Mouse (Mus musculus) left cerebral cortex, adult 11 months (tissue): ENCODE data around the gene Ugt3a1.
"Not testable (repeated sequence)": the region's sequence is repeated elsewhere in the genome, so short reads cannot be mapped to it uniquely, and the experiment has no call there.

Experiments
- DNase-seq: peaks from one replicate; pipeline ENCODE4 v3.0.0; 2022; ENCODE audit warnings: low spot score

Ugt3a1 gene

DNA sequence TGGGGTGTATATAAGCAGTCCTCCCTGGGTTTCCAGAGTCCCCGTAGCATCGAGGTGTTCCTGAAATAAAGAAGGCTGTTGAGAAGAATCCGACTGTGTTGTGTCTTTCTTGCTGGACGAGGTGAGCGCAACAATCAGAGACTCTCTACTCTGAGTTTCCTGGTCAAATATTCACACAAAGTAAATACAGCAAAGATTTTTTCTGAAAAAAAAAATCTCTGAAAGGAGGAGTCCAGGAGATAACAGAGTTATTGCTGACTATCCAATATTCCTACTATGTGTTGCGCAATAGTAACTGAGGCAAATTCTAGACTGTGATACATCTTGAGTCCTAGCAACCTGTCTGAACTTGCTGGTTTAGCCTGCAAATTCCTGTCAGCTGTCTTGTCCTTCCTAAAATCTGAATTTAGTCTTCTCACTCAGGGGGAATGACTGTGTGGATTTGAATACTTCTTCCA is at the start of gene Ugt3a1:
TSS of gene Ugt3a1 (plus strand) at position 51 of the 458 bp plus-strand sequence.
- no peak for DNase-seq

DNA sequence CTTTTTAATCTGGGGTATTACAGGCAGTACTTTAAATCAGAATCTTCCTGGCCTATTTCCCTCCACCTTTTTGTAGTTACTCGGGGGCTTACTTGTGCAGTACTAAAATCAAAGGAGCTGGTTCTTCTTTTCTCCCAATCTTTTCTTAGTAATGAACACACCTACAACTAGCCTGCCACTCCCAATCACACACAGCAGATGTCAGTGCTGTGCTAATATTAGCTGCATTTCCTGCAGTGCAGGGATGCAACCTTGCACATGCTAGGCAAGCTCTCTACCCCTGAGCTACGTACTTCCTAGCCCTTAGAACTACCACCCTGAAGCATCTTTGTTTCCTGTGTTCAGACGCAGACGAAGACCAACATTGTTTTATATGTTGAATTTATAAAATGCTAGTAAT is 45.8 kb upstream of the Ugt3a1 start:
- not testable (repeated sequence) for DNase-seq

DNA sequence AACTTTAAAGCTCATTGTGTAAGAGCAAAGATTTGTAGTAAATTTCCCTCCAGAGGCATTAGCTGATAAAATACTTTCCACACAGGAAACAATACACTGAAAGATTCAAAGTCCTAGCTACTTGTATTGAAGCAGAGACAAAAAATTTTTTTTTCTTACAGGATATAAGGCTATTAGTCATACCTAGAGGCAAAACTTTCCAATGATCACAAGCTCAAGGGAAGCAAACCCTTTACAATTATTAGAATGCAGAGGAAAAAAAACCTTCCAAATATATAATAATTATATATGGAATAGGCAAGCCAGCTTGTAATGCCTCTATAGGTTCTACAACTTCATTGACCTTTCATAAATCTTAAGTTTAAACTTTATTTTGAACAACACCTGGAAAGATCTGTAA is 30.3 kb upstream of the Ugt3a1 start:
- no peak for DNase-seq

DNA sequence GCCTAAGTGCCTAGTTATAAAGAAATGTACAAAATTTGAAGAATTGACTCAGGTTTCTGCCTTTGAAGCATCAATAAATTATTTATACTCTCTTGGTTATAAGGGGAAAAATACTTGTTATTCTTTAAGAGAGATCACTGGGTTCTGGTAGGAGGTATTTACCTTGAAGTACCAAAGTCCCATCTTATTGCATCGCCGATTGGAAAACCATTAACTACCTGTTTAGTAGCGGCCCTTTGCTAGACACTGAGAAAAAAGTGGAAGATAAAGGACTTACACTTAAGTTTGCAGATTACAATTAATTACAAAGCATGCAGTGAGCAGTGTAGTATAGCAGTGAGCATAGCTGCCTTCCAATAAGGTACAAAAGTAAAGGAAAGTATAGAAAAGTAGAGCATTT is 23.8 kb upstream of the Ugt3a1 start:
- no peak for DNase-seq

DNA sequence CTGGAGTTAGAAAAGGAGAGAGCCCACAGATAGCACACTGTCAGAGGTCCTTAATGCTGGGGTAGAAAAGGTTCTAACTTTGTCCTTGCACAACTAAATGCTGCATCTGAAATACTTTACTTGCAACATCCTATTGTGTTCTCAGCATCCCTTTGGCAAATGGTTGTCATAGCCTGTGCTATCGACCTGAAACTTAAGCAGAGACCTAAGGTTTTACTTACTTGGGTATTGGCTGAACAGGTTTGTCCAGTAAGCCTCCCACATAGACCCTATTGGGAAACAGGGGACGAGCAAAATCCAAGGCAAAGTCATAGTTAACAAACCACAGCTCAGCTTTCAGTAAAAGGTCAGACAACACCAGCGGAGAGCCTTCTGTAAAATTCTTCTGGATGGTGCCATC is 16.1 kb upstream of the Ugt3a1 start:
- DNase-seq, result no peak

DNA sequence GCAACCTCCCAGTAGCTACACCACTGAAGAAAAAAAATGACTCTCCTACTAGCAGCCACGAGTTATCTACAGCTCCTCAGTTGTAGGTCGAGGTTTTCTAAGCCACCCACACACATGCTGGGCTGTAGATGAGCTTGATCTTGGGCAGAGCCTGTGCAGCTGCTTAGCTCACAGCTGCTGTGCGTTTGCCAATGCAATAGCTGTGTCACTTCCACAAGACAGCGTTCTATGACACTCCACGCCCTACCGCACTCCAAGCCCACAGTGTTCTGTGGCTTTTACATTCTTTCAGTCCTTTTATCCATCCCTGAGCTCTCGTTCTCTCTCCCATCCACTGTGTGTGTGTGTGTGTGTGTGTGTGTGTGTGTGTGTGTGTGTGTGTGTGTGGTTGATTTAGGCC is 4.8 kb upstream of the Ugt3a1 start:
- no peak for DNase-seq

DNA sequence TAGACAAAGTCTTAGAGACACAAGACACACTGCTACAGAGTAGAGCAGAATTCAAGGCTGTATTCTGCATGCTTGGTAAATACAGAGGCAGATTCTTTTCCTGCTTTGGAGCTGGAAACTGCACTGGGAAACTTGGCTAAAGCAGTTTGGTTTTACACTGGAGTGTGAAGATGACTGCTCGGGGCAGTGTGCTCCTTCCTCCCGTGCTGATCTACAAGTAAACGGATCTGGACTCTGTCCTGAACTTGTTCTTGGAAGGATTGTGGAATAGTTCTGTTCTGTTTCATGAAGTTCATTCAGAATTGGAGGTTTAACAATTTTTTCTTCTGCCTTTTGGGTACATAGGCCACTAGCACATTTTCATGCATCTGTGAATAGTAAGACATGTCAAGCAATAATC is 2.3 kb downstream of the Ugt3a1 start:
- DNase-seq, result no peak

DNA sequence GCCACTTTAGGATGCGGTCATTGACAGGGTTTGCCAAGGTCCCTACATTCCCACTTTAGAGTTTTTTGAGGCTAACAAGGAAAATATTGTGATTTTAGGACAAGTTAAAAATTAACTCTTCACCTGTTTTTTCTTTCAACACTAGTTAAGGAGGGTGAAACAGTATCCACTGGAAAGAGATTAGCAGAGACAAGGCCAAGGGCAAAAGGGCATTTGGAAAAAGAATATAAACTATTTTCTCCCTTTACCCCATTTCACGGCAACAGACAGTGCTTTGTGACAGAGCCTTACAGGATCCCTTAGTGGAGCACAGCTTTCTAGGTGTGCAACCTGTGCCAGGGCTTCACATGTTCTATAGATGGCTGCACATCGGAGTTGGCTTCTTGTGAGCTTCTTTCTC is 2.9 kb downstream of the Ugt3a1 start:
- no peak for DNase-seq

DNA sequence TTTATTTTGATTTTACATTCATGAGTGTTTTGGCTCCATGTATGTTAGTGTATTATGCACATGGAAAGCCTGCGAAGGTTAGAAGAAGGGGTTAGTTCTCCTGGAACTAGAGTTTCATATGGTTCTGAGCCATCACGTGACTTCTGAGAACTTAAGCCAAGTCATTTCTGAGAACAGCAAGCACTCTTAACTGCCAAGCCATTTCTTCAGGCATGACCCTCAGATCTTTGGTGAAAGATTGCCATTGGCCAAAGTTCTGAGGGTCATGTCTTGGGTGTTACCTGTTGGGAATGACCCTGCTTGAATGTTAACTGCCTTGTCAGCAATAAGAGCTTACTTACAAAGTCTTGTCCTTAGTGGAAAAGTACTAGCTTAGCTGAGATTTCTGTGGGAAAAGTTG is 6.5 kb downstream of the Ugt3a1 start:
- no peak for DNase-seq

DNA sequence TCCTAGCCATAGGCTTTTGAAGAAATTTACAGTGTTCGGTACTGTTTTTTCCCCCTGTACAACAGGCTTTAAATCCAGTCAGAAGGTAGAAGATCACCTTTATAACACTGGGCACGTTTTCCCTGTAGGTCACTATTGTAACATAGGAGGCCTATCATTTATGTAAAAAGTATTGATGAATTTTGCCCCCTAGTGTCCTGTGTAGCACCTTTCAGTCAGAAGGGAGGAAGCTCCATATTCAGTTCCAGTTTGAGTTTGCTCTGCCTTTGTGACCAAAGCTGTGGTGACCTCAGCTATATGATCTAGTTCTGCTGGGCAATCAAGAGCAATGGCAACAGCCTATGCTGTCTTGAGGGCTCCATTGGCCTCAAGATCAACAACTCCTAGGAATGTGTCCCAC is 13.0 kb downstream of the Ugt3a1 start:
- no peak for DNase-seq

DNA sequence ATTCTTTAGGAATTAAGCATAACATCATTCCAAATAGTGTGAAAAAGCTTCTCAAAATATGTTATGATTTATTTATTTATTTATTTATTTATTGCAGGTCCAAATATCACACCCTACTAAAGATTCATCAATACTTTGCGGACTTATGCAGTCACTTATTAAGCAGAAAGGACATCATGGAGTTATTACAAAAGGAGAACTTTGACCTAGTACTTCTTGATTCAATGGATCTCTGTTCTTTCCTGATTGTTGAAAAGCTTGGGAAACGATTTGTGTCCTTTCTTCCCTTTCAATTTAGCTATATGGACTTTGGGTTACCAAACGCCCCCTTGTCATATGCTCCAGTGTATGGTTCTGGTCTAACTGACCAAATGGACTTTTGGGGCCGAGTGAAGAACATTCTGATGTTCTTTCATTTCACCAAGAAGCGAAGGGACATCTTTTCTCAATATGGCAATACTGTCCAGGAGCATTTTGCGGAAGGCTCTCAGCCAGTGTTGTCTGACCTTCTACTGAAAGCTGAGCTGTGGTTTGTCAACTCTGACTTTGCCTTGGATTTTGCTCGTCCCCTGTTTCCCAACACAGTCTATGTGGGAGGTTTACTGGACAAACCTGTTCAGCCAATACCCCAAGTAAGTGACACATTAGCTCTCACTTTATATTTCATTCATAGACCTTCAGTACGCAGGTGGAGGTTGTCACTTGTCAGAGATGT is 29.4 kb downstream of the Ugt3a1 start:
- no peak for DNase-seq

DNA sequence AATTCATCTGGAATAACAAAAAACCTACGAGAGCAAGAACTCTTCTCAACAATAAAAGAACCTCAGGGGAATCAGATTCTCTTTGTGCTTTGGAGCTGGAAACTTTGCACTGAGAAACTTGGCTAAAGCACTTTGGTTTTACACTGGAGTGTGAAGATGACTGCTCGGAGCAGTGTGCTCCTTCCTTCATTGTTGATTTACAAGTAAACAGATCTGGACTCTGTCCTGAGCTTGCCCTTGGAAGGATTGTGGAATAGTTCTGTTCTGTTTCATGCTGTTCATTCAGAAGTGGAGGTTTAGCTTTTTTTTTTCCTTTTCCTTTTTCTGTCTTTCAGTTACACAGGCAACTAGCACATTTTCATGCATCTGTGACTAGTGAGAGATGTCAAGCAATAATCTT is 57.9 kb downstream of the Ugt3a1 start:
- DNase-seq, result no peak

DNA sequence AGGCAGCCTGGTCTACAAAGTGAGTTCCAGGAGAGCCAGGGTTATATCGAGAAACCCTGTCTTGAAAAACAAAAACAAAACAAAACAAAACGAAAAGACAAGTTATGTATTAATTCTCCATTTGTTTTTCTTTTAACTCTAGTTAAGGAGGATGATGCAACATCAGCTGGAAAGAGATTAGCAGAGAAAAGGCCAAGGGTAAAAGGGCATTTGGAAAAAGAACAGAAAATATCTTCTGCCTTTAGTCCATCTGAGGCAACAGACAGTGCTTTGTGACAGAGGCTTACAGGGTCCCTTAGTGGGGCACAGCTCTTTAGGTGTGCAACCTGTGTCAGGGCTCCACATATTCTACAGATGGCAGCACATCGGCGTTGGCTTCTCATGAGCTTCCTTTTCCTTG is 58.7 kb downstream of the Ugt3a1 start, which contains the start of gene Ugt3a2:
TSS of gene Ugt3a2 (plus strand) at position 210 of the 400 bp plus-strand sequence.
- no peak for DNase-seq

DNA sequence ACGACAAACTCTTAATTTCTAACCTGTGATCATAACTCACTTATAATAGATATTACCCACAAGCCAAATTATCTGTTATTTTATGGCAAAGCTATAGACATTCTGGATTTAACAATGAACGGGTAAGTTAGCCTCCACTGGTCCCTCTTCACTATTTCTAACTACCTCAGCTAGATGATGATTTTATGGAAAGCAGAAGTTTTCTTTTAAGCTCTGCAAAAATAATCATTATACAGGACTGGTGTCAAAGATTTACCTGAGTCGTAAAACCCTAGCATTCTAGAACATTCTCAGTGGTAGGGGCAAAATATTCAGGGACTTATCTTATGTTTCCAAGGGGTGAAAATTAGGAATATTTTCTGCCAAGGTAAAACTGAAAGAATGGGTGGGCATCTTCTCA is 59.9 kb downstream of the Ugt3a1 start:
- DNase-seq, result no peak

DNA sequence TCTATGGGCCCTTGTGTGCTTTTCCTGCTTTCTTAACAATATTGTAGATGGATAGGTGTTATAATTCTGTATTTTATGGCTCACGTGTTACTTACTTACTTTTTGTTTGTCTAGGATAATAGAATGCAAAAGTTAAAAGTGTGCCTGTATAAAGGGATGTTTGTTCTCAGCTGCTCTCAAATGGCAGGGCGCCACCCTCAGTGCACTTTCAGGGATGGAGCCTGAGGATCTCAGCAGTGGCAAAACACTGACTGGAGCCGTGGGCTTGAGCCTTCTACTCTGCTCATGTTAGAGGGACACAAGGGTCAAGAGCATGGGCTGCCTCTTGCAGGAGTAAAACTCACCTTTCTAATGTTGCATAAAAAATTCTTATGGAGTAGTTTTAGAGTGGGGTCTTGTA is 60.3 kb downstream of the Ugt3a1 start:
- no peak for DNase-seq

DNA sequence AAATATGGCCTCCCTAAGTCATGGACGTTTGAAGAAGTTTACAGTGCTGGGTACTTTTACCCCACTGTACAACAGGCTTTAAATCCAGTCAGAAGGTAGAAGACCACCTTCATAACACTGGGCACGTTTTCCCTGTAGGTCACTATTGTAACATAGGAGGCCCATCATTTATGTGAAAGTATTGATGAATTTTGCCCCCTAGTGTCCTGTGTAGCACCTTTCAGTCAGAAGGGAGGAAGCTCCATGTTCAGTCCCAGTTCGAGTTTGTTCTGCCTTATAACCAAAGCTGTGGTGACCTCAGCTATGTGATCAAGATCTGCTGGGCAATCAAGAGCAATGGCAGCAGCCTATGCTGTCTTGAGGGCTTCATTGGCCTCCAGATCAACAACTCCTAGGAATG is 72.1 kb downstream of the Ugt3a1 start:
- no peak for DNase-seq

DNA sequence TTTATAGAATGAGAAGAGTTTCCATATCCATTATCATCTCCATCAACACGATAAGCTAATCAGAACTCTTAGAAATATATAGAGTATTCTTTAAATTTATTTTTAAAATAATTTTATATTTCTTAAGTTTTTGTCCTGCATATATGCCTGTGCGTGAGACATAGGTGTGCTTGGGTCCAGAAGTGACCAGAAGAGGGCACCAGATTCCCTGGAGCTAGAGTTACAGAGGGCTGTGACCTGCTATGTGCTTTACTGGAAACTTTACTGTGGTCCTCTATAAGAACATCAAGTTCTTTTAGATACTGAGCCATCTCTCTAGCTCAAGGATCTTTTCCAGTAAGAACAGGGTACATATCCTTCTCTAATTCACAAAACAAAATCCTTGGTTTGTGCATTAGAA is 86.1 kb downstream of the Ugt3a1 start:
- DNase-seq, result no peak
